Mouse (Mus musculus): ENCODE measurements at regions not wholly inside any gene's neighbourhood (a gene's known extent, or its start where the extent isn't known, plus 50 kb on each side); places are given as distances from the start of the nearest gene placed in this dataset.

GRCm38 (mm10) chr1:128731445-128731844, 139.4 kb upstream of the Cxcr4 start:
- ATAC-seq (ENCODE audit: low TSS enrichment) = no peak

- ATAC-seq (ENCODE audit: low TSS enrichment) = no peak
Observed at GRCm38 (mm10) chr1:128724433-128725091, 132.5 kb upstream of the Cxcr4 start.

- ATAC-seq (ENCODE audit: low TSS enrichment) = no peak
Observed at GRCm38 (mm10) chr1:128723843-128724242, 131.8 kb upstream of the Cxcr4 start.

GRCm38 (mm10) chr1:128722061-128722471, 130.0 kb upstream of the Cxcr4 start:
- ATAC-seq (ENCODE audit: low TSS enrichment) = no peak

GRCm38 (mm10) chr1:128714843-128715242, 122.8 kb upstream of the Cxcr4 start:
- no peak for ATAC-seq (ENCODE audit: low TSS enrichment)

- ATAC-seq (ENCODE audit: low TSS enrichment) = no peak
Observed at GRCm38 (mm10) chr1:128712876-128713275, 120.8 kb upstream of the Cxcr4 start.

- no peak for ATAC-seq (ENCODE audit: low TSS enrichment)
Observed at GRCm38 (mm10) chr1:128711121-128711520, 119.0 kb upstream of the Cxcr4 start.

GRCm38 (mm10) chr1:128707747-128708146, 115.7 kb upstream of the Cxcr4 start:
- ATAC-seq (ENCODE audit: low TSS enrichment) = no peak

- no peak for ATAC-seq (ENCODE audit: low TSS enrichment)
Observed at GRCm38 (mm10) chr1:128706167-128706566, 114.1 kb upstream of the Cxcr4 start.

GRCm38 (mm10) chr1:128705071-128705503, 113.0 kb upstream of the Cxcr4 start:
- ATAC-seq (ENCODE audit: low TSS enrichment) = no peak

- ATAC-seq (ENCODE audit: low TSS enrichment) = no peak
Observed at GRCm38 (mm10) chr1:128701326-128701725, 109.2 kb upstream of the Cxcr4 start.

GRCm38 (mm10) chr1:128697962-128698361, 105.9 kb upstream of the Cxcr4 start:
- ATAC-seq (ENCODE audit: low TSS enrichment) = no peak

- no peak for ATAC-seq (ENCODE audit: low TSS enrichment)
Observed at GRCm38 (mm10) chr1:128695936-128696335, 103.8 kb upstream of the Cxcr4 start.

- no peak for ATAC-seq (ENCODE audit: low TSS enrichment)
Observed at GRCm38 (mm10) chr1:128692799-128693198, 100.7 kb upstream of the Cxcr4 start.

GRCm38 (mm10) chr1:128692313-128692712, 100.2 kb upstream of the Cxcr4 start:
- no peak for ATAC-seq (ENCODE audit: low TSS enrichment)

GRCm38 (mm10) chr1:128687236-128687927, 95.3 kb upstream of the Cxcr4 start:
- no peak for ATAC-seq (ENCODE audit: low TSS enrichment)

- ATAC-seq (ENCODE audit: low TSS enrichment) = no peak
Observed at GRCm38 (mm10) chr1:128685467-128686137, 93.5 kb upstream of the Cxcr4 start.

GRCm38 (mm10) chr1:128682942-128683341, 90.8 kb upstream of the Cxcr4 start:
- ATAC-seq (ENCODE audit: low TSS enrichment) = peak; percentile 52; the same call in 1 of the 2 replicates

- ATAC-seq (ENCODE audit: low TSS enrichment) = no peak
Observed at GRCm38 (mm10) chr1:128681261-128681660, 89.2 kb upstream of the Cxcr4 start.

GRCm38 (mm10) chr1:128680538-128680937, 88.4 kb upstream of the Cxcr4 start:
- no peak for ATAC-seq (ENCODE audit: low TSS enrichment)

GRCm38 (mm10) chr1:128680012-128680411, 87.9 kb upstream of the Cxcr4 start:
- no peak for ATAC-seq (ENCODE audit: low TSS enrichment)

Data from frontal cortex, adult (tissue).